Mouse (Mus musculus): ENCODE measurements around the gene Ankrd27.

The Ankrd27 gene

GRCm38 (mm10) chr7:35636229-35636628 lies 50.2 kb downstream of the Ankrd27 start:
- in situ Hi-C loops (cut with MboI, MseI) = no loop called here

GRCm38 (mm10) chr7:35636874-35637273 lies 50.8 kb downstream of the Ankrd27 start:
- in situ Hi-C loops (cut with MboI, MseI) = no loop called here

GRCm38 (mm10) chr7:35640072-35640471 lies 54.0 kb downstream of the Ankrd27 start:
- in situ Hi-C loops (cut with MboI, MseI) = loop anchor here (10.0 kb wide), 1 partner anchor 1235 kb away; no protein-coding TSS in a partner anchor

GRCm38 (mm10) chr7:35646317-35647081 lies 60.5 kb downstream of the Ankrd27 start:
- in situ Hi-C loops (cut with MboI, MseI) = loop anchor here (10.0 kb wide), 1 partner anchor 1242 kb away; no protein-coding TSS in a partner anchor

GRCm38 (mm10) chr7:35647101-35647698 lies 61.2 kb downstream of the Ankrd27 start, which contains the start of gene Pdcd5:
Pdcd5 (minus strand) TSS chr7:35647521.
- in situ Hi-C loops (cut with MboI, MseI) = loop anchor here (10.0 kb wide), 1 partner anchor 1242 kb away; no protein-coding TSS in a partner anchor

- in situ Hi-C loops (cut with MboI, MseI) = loop anchor here (10.0 kb wide), 1 partner anchor 1244 kb away; no protein-coding TSS in a partner anchor
These were observed 62.4 kb downstream of the Ankrd27 start for GRCm38 (mm10) chr7:35648239-35649069.

GRCm38 (mm10) chr7:35649071-35649470 lies 63.0 kb downstream of the Ankrd27 start:
- in situ Hi-C loops (cut with MboI, MseI) = loop anchor here (10.0 kb wide), 1 partner anchor 1244 kb away; no protein-coding TSS in a partner anchor

GRCm38 (mm10) chr7:35650716-35651410 lies 64.8 kb downstream of the Ankrd27 start:
- in situ Hi-C loops (cut with MboI, MseI) = no loop called here

- in situ Hi-C loops (cut with MboI, MseI) = no loop called here
These were observed 65.7 kb downstream of the Ankrd27 start for GRCm38 (mm10) chr7:35651583-35652270.

GRCm38 (mm10) chr7:35657829-35658228 lies 71.8 kb downstream of the Ankrd27 start:
- in situ Hi-C loops (cut with MboI, MseI) = no loop called here

- in situ Hi-C loops (cut with MboI, MseI) = no loop called here
These were observed 73.1 kb downstream of the Ankrd27 start for GRCm38 (mm10) chr7:35659173-35659572.

- in situ Hi-C loops (cut with MboI, MseI) = loop anchor here (10.0 kb wide), 1 partner anchor 191 kb away; no protein-coding TSS in a partner anchor
These were observed 77.8 kb downstream of the Ankrd27 start for GRCm38 (mm10) chr7:35663790-35664376.

GRCm38 (mm10) chr7:35668066-35669041 lies 82.3 kb downstream of the Ankrd27 start:
- in situ Hi-C loops (cut with MboI, MseI) = loop anchor here (10.0 kb wide), 1 partner anchor 186 kb away; no protein-coding TSS in a partner anchor

- in situ Hi-C loops (cut with MboI, MseI) = no loop called here
These were observed 92.9 kb downstream of the Ankrd27 start for GRCm38 (mm10) chr7:35678976-35679375.

- in situ Hi-C loops (cut with MboI, MseI) = no loop called here
These were observed 95.5 kb downstream of the Ankrd27 start for GRCm38 (mm10) chr7:35681559-35681958.

GRCm38 (mm10) chr7:35683409-35684122 lies 97.5 kb downstream of the Ankrd27 start:
- in situ Hi-C loops (cut with MboI, MseI) = no loop called here

- in situ Hi-C loops (cut with MboI, MseI) = no loop called here
These were observed 100.2 kb downstream of the Ankrd27 start for GRCm38 (mm10) chr7:35686216-35686615.

- in situ Hi-C loops (cut with MboI, MseI) = no loop called here
These were observed 100.7 kb downstream of the Ankrd27 start for GRCm38 (mm10) chr7:35686756-35687155.

Measured in regulatory T cell (primary cell).